Mouse (Mus musculus) embryo, embryonic 10 days (tissue): ENCODE results near the gene Kcnk12.

Source experiments
- DNase-seq: peaks from one replicate; pipeline ENCODE4 v3.0.0-alpha.2; 2015; ENCODE audit warnings: low spot score

The Kcnk12 gene

DNA sequence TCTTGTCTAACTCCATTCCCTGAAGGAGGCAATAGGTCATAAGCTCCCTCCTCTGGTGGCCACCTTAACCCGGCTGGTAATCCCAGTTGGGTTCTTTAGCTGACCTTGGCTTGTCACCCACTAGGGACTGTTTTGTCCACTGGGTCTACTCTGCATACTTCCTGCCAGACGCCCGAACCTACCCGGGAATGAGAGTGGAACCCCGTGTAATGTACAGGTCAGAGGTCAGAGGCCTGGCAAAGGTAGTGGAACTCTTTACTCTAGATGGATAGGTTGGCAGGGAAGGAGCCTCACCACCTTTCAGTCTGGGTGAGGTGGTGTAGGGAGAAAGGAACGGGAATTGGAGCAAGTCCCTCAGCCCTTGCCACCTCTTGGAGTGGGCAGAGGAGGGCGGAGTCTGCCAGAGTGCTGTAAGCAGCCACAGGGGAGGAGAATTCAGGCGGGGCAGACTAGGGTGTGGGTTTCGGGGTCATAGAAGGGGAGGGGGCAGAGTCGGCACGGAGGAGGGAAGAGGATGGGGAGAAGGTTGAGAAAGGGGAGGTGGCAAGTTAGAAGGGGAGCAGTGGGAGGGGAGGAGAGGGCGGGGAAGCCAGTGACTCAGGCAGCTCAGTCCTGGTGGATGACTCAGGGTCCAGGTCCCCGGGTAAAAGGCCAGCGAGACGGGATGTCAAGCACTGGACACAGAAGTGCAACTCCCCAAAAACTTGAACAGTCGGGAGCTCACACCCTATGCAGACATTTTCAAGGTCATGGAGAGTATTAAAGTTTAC lies 98.6 kb downstream of the Kcnk12 start:
- DNase-seq, result no peak

DNA sequence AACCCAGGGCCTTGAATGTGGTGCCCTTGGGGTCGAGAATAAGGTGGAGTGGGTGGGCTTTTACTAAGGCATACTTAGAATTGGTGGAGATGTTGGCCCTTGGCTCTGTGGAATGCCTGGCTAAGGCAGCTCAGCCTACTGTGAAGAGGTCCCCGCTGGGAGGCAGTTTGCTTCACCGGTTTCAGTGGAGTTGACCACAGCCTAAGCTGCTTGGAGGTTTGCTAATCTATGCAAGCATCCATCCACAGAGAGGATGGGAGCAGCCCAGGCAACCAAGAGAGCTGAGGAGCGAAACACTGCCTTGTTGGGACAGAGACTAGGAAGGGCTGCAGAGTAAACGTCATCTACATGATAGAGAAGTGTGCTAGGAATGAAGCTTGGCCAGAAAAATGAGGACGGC lies 101.0 kb downstream of the Kcnk12 start:
- no peak for DNase-seq

DNA sequence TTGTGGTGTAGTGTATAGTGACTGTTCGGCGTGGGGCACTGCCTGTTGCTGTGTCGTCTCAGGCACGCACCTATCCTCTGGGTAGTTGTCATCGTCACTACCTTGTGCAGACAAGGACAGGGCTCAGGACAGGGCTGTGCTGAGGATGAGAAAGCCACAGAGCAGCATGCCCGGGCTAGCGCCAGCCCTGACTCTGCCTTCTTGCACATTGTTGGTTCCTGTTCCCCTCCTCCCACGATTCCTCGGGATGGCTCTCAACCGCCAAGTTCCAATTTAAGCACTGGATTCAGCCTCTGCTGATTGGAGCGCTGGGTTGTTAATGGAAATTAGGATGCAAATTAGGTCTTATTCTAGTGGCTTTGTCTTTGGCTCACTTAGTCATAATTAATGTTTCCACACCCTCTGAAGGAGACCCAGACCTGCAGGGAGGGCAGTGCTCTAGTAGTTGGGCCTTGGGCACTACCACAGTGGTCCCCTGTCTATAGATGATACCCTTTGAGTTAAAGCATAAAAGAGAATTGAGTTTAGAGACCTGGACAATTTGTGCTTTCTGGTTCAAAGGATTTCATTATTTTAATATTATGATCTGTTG lies 101.8 kb downstream of the Kcnk12 start:
- DNase-seq, result no peak
